Mouse (Mus musculus) embryo, embryonic 10.5 days (tissue): ENCODE results near the gene Vrk3.

Source experiments
- DNase-seq: peaks from one replicate; pipeline ENCODE4 v3.0.0-alpha.2; 2015; ENCODE audit warnings: low spot score

Gene Vrk3

GRCm38 (mm10) chr7:44818751-44819235 lies 70.6 kb downstream of the Vrk3 start:
- no peak for DNase-seq

- DNase-seq = no peak
These were observed 71.2 kb downstream of the Vrk3 start for GRCm38 (mm10) chr7:44819391-44819790.

DNA sequence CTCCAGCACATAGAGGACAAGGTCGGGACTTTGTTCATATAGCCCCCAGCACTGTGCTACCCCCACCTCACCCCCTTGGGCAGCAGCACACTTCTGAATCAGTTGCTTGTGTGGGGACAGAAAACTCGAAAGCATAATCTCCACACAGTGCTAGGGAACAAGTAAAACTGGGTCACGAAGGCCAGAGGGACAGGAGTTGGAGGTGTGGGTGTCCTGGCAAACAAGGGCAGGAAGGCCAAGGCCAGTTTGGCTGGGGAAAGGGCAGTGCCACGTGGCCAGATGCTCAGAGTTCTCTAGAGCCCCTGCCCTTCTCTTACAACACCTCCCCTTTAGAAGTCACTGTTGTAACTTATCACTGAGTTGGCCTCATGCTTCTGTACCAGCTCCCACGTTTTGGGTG lies 71.7 kb downstream of the Vrk3 start:
- no peak for DNase-seq

DNA sequence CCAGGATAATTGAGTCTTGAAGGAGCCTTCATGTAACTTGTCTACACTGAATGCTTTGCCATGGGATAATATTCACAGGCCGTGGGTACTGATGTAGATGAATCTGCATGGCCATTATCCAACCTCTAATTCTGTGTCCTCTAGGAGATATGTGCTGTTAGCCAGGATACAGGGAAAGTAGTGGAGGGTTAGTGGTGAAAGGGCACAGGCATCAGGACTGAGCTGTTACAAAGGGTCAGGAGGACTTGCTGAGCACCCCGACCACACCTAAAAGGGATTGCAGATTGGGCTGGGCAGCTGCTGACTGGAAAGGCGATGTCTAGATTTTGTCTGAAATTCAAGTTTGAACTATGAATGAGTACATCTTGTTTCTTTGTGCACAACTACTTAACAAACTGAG lies 72.3 kb downstream of the Vrk3 start:
- DNase-seq = no peak

DNA sequence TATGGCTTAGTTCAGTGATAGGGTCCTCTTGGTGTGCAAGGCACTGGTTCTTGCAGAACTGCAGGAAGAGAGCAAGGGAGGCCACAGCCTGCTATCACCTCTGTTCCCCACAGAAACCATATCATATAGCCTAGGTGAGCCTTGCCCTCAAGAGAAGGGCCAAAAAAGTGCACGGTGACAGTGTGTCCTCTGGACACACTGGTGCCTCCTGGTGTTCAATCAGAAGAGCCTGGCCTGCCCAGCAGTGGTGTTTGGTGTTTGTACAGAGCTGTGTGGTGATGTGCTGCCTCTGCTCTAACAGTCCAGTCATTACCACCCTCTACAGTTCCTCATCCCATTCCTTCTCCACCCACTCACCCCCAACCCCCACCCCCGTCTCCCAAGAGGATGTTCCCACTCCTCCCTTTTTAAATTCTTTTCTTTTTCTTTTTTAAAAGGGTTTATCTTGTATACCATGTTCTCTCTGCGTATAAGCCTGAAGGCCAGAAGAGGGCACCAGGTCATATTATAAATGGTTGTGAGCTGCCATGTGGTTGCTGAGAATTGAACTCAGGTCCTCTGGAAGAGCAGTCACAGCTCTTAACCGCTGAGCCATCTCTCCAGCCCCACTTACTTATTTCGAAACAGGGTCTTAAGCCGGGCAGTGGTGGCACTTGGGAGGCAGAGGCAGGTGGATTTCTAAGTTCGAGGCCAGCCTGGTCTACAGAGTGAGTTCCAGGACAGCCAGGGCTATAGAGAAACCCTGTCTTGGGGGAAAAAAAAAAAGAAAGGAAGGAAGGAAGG lies 73.6 kb downstream of the Vrk3 start:
- DNase-seq = no peak

DNA sequence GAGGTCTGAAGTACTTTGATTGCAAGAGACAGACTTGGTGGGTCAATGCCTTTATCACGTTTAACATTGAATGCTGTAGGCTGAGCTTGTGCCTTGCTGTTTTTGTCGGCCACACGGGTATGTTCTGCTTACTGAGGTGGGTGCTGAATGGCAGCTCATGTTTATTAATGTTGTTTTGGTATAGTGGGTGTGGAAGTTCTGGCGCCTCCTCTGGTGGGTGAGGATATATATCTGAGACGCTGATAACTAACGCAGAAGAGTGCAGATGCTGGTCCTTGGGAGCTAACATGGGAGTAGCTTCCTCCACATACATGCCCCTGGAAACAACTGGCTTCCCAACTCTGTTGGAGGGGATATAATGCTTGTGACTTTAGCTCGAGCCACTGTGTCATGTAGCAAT lies 75.2 kb downstream of the Vrk3 start:
- peak; percentile 35 for DNase-seq

- DNase-seq = peak; percentile 84
These were observed 76.7 kb downstream of the Vrk3 start for GRCm38 (mm10) chr7:44824872-44825271.

GRCm38 (mm10) chr7:44826771-44827170 lies 78.6 kb downstream of the Vrk3 start:
- no peak for DNase-seq
